Mouse (Mus musculus) megakaryocyte-erythroid progenitor cell, adult 5-6 weeks (primary cell): ENCODE data around the gene Adam15. TPM values are rescaled to one million over a fixed set of nuclear protein-coding genes. Genes with fewer than 3 reads are reported as not detected.

Experiments
- total RNA-seq, 2 experiments: library from RNA; stranded (forward) in 1 of 2; stranded (reverse) in 1 of 2; fragments of 200-1000, 215-1000 nt in 1 of 2; fragments of >200 nt in 1 of 2; fragmentation: Nextera tagmentation in 1 of 2; gene quantifications; 2 replicates each; pipeline ENCODE4 v1.2.3; 2014 to 2017

The Adam15 gene
- total RNA-seq, 2 experiments from 2014 or later = 2.3 to 7.4 TPM

Other genes starting within 250 kb of the Adam15 start
- gene Gm43738, start 248.9 kb downstream of the Adam15 start, total RNA-seq (2014; fragmentation: Nextera tagmentation) = not detected in 2 replicates
- not detected in 2 replicates for gene Gm43738, start 248.9 kb downstream of the Adam15 start, total RNA-seq (2017)
- gene Fdps, start 248.0 kb downstream of the Adam15 start, total RNA-seq (2014; fragmentation: Nextera tagmentation) = 53.1 and 60.3 TPM in 2 replicates
- 102 and 125 TPM in 2 replicates for gene Fdps, start 248.0 kb downstream of the Adam15 start, total RNA-seq (2017)
- gene Pklr, start 213.9 kb downstream of the Adam15 start, total RNA-seq (2014; fragmentation: Nextera tagmentation) = 213 and 235 TPM in 2 replicates
- gene Pklr, start 213.9 kb downstream of the Adam15 start, total RNA-seq (2017) = 157 and 170 TPM in 2 replicates
- gene Hcn3, start 189.8 kb downstream of the Adam15 start, total RNA-seq (2014; fragmentation: Nextera tagmentation) = 1.5 and 1.6 TPM in 2 replicates
- gene Hcn3, start 189.8 kb downstream of the Adam15 start, total RNA-seq (2017) = 1.4 and 2.5 TPM in 2 replicates
- gene Clk2, start 185.2 kb downstream of the Adam15 start, total RNA-seq (2014; fragmentation: Nextera tagmentation) = 72.3 and 88.0 TPM in 2 replicates
- gene Clk2, start 185.2 kb downstream of the Adam15 start, total RNA-seq (2017) = 46.6 and 69.3 TPM in 2 replicates
- 86.7 and 129 TPM in 2 replicates for gene Scamp3, start 172.5 kb downstream of the Adam15 start, total RNA-seq (2014; fragmentation: Nextera tagmentation)
- 32.8 and 34.8 TPM in 2 replicates for gene Scamp3, start 172.5 kb downstream of the Adam15 start, total RNA-seq (2017)
- gene Fam189b, start 166.9 kb downstream of the Adam15 start, total RNA-seq (2014; fragmentation: Nextera tagmentation) = 28.1 and 39.1 TPM in 2 replicates
- 6.9 and 13.7 TPM in 2 replicates for gene Fam189b, start 166.9 kb downstream of the Adam15 start, total RNA-seq (2017)
- gene Gba, start 147.1 kb downstream of the Adam15 start, total RNA-seq (2014; fragmentation: Nextera tagmentation) = 39.6 and 41.4 TPM in 2 replicates
- gene Gba, start 147.1 kb downstream of the Adam15 start, total RNA-seq (2017) = 36.5 and 44.3 TPM in 2 replicates
- 4.0 TPM in 1 of 2 replicates, not detected in the other for gene Thbs3, start 134.8 kb downstream of the Adam15 start, total RNA-seq (2014; fragmentation: Nextera tagmentation)
- 0.57 and 1.7 TPM in 2 replicates for gene Thbs3, start 134.8 kb downstream of the Adam15 start, total RNA-seq (2017)
- gene Mtx1, start 122.9 kb downstream of the Adam15 start, total RNA-seq (2014; fragmentation: Nextera tagmentation) = 114 and 122 TPM in 2 replicates
- 68.1 and 92.8 TPM in 2 replicates for gene Mtx1, start 122.9 kb downstream of the Adam15 start, total RNA-seq (2017)
- not detected in 2 replicates for gene Muc1, start 120.9 kb downstream of the Adam15 start, total RNA-seq (2014; fragmentation: Nextera tagmentation)
- not detected in 2 replicates for gene Muc1, start 120.9 kb downstream of the Adam15 start, total RNA-seq (2017)
- 127 and 147 TPM in 2 replicates for gene Krtcap2, start 104.0 kb downstream of the Adam15 start, total RNA-seq (2014; fragmentation: Nextera tagmentation)
- 119 and 124 TPM in 2 replicates for gene Krtcap2, start 104.0 kb downstream of the Adam15 start, total RNA-seq (2017)
- gene Trim46, start 103.7 kb downstream of the Adam15 start, total RNA-seq (2014; fragmentation: Nextera tagmentation) = not detected in 2 replicates
- gene Trim46, start 103.7 kb downstream of the Adam15 start, total RNA-seq (2017) = not detected in 2 replicates
- gene Dpm3, start 90.6 kb downstream of the Adam15 start, total RNA-seq (2014; fragmentation: Nextera tagmentation) = 44.2 and 75.7 TPM in 2 replicates
- 30.1 and 90.9 TPM in 2 replicates for gene Dpm3, start 90.6 kb downstream of the Adam15 start, total RNA-seq (2017)
- 35.4 and 66.5 TPM in 2 replicates for gene Slc50a1, start 79.4 kb downstream of the Adam15 start, total RNA-seq (2014; fragmentation: Nextera tagmentation)
- gene Slc50a1, start 79.4 kb downstream of the Adam15 start, total RNA-seq (2017) = 31.4 and 50.3 TPM in 2 replicates
- gene Efna1, start 68.9 kb downstream of the Adam15 start, total RNA-seq (2014; fragmentation: Nextera tagmentation) = not detected in 2 replicates
- gene Efna1, start 68.9 kb downstream of the Adam15 start, total RNA-seq (2017) = not detected in 2 replicates
- gene Efna3, start 27.0 kb downstream of the Adam15 start, total RNA-seq (2014; fragmentation: Nextera tagmentation) = not detected in 2 replicates
- not detected in 2 replicates for gene Efna3, start 27.0 kb downstream of the Adam15 start, total RNA-seq (2017)
- 0.30 TPM in 1 of 2 replicates, not detected in the other for gene Efna4, start 12.0 kb downstream of the Adam15 start, total RNA-seq (2014; fragmentation: Nextera tagmentation)
- gene Efna4, start 12.0 kb downstream of the Adam15 start, total RNA-seq (2017) = 0.30 TPM in 1 of 2 replicates, not detected in the other
- gene Dcst2, start 12.0 kb upstream of the Adam15 start, total RNA-seq (2014; fragmentation: Nextera tagmentation) = not detected in 2 replicates
- gene Dcst2, start 12.0 kb upstream of the Adam15 start, total RNA-seq (2017) = not detected in 2 replicates
- gene Dcst1, start 15.3 kb upstream of the Adam15 start, total RNA-seq (2014; fragmentation: Nextera tagmentation) = not detected in 2 replicates
- gene Dcst1, start 15.3 kb upstream of the Adam15 start, total RNA-seq (2017) = not detected in 2 replicates
- 5.0 and 6.6 TPM in 2 replicates for gene Zbtb7b, start 44.8 kb upstream of the Adam15 start, total RNA-seq (2014; fragmentation: Nextera tagmentation)
- 7.3 and 11.5 TPM in 2 replicates for gene Zbtb7b, start 44.8 kb upstream of the Adam15 start, total RNA-seq (2017)
- 3.5 and 3.6 TPM in 2 replicates for gene Lenep, start 52.8 kb upstream of the Adam15 start, total RNA-seq (2014; fragmentation: Nextera tagmentation)
- gene Lenep, start 52.8 kb upstream of the Adam15 start, total RNA-seq (2017) = not detected in 2 replicates
- gene Flad1, start 61.9 kb upstream of the Adam15 start, total RNA-seq (2014; fragmentation: Nextera tagmentation) = 24.8 and 27.7 TPM in 2 replicates
- gene Flad1, start 61.9 kb upstream of the Adam15 start, total RNA-seq (2017) = 10.7 and 12.6 TPM in 2 replicates
- 185 and 237 TPM in 2 replicates for gene Cks1b, start 68.4 kb upstream of the Adam15 start, total RNA-seq (2014; fragmentation: Nextera tagmentation)
- gene Cks1b, start 68.4 kb upstream of the Adam15 start, total RNA-seq (2017) = 127 and 184 TPM in 2 replicates
- 95.9 and 113 TPM in 2 replicates for gene Shc1, start 68.4 kb upstream of the Adam15 start, total RNA-seq (2014; fragmentation: Nextera tagmentation)
- 40.2 and 68.5 TPM in 2 replicates for gene Shc1, start 68.4 kb upstream of the Adam15 start, total RNA-seq (2017)
- 38.5 and 42.2 TPM in 2 replicates for gene Pygo2, start 80.2 kb upstream of the Adam15 start, total RNA-seq (2014; fragmentation: Nextera tagmentation)
- gene Pygo2, start 80.2 kb upstream of the Adam15 start, total RNA-seq (2017) = 9.6 and 19.9 TPM in 2 replicates
- 7.5 and 8.2 TPM in 2 replicates for gene Pbxip1, start 86.7 kb upstream of the Adam15 start, total RNA-seq (2014; fragmentation: Nextera tagmentation)
- 14.6 and 30.4 TPM in 2 replicates for gene Pbxip1, start 86.7 kb upstream of the Adam15 start, total RNA-seq (2017)
- gene Pmvk, start 104.5 kb upstream of the Adam15 start, total RNA-seq (2014; fragmentation: Nextera tagmentation) = 29.1 and 66.3 TPM in 2 replicates
- gene Pmvk, start 104.5 kb upstream of the Adam15 start, total RNA-seq (2017) = 28.2 and 33.5 TPM in 2 replicates
- not detected in 2 replicates for gene Kcnn3, start 170.2 kb upstream of the Adam15 start, total RNA-seq (2014; fragmentation: Nextera tagmentation)
- not detected in 2 replicates for gene Kcnn3, start 170.2 kb upstream of the Adam15 start, total RNA-seq (2017)